Mouse (Mus musculus) left cerebral cortex, postnatal 36 days (tissue): Measurements from ENCODE around the gene Wfdc11. TPM values are rescaled to one million over a fixed set of nuclear protein-coding genes. Genes with fewer than 3 reads are reported as not detected.
"Not testable (repeated sequence)": the region's sequence is repeated elsewhere in the genome, so short reads cannot be mapped to it uniquely, and the experiment has no call there.

Experiments
- DNase-seq, 2 experiments: peaks; one replicate each; pipeline ENCODE4 v3.0.0; 2021 to 2022; ENCODE audit warnings: low spot score in 2 of 2, mixed read lengths in 1 of 2
- intact Hi-C: fragments of 180-260 bp; cut with DNase I; formaldehyde crosslinking; loops from one replicate; pipeline ENCODE4 v1.15.1; 2025
- total RNA-seq, 2 experiments: library from RNA; stranded (reverse); gene quantifications; 2 replicates each; pipeline ENCODE4 v1.2.3; 2021

Wfdc11 gene
- total RNA-seq, 2 experiments from 2014 or later, result not detected

GRCm38 (mm10) chr2:164641881-164642673 is 31.8 kb downstream of the Wfdc11 start:
- DNase-seq, result no peak
- intact Hi-C loops, result no loop called here

- DNase-seq, result no peak
- intact Hi-C loops, result no loop called here
Observed at GRCm38 (mm10) chr2:164641129-164641528, 32.8 kb downstream of the Wfdc11 start.

- intact Hi-C loops, result no loop called here
- no peak for DNase-seq
Observed at GRCm38 (mm10) chr2:164638696-164639095, 35.2 kb downstream of the Wfdc11 start, which contains the start of gene Wfdc16. TSS of gene Wfdc16 (minus strand) at chr2:164638796.

GRCm38 (mm10) chr2:164635266-164635665 is 38.6 kb downstream of the Wfdc11 start:
- intact Hi-C loops, result no loop called here
- DNase-seq, result no peak

GRCm38 (mm10) chr2:164621775-164622174 is 52.1 kb downstream of the Wfdc11 start:
- DNase-seq, result no peak
- intact Hi-C loops, result no loop called here

- DNase-seq, result no peak
- intact Hi-C loops, result no loop called here
Observed at GRCm38 (mm10) chr2:164619050-164619449, 54.8 kb downstream of the Wfdc11 start.

- DNase-seq, result no peak
- intact Hi-C loops, result no loop called here
Observed at GRCm38 (mm10) chr2:164615386-164615785, 58.5 kb downstream of the Wfdc11 start.

- intact Hi-C loops, DNase-seq: not testable (repeated sequence)
Observed at GRCm38 (mm10) chr2:164613471-164613870, 60.4 kb downstream of the Wfdc11 start, which contains the start of the genes Wfdc6b and Wfdc8. TSS of gene Wfdc6b (plus strand) at chr2:164613522. TSS of gene Wfdc8 (minus strand) at chr2:164613626.

Other genes with a start within 250 kb of the Wfdc11 start
- gene Sdc4, start 230.2 kb downstream of the Wfdc11 start, total RNA-seq, result 10 to 100 TPM; 98.5 TPM
- gene Sys1, start 217.1 kb downstream of the Wfdc11 start, total RNA-seq, result 10 to 100 TPM; 34.7 to 40.4 TPM
- 10 to 100 TPM in 1 of 2 experiments, 1 to 10 TPM in 1; 8.1 to 14.9 TPM for gene Gm20458, start 213.1 kb downstream of the Wfdc11 start, total RNA-seq
- gene Trp53tg5, start 200.4 kb downstream of the Wfdc11 start, total RNA-seq, result not detected
- gene Dbndd2, start 188.0 kb downstream of the Wfdc11 start, total RNA-seq, result 100 to 1,000 TPM; 112 to 126 TPM
- gene Pigt, start 176.6 kb downstream of the Wfdc11 start, total RNA-seq, result 10 to 100 TPM; 88.7 to 98.5 TPM
- not detected for gene Wfdc2, start 111.7 kb downstream of the Wfdc11 start, total RNA-seq
- gene Spint3, start 100.6 kb downstream of the Wfdc11 start, total RNA-seq, result not detected
- gene Wfdc6a, start 88.6 kb downstream of the Wfdc11 start, total RNA-seq, result not detected
- gene Eppin, start 80.5 kb downstream of the Wfdc11 start, total RNA-seq, result not detected
- not detected for gene Wfdc6b, start 60.6 kb downstream of the Wfdc11 start, total RNA-seq
- gene Wfdc8, start 60.5 kb downstream of the Wfdc11 start, total RNA-seq, result not detected
- not detected for gene Wfdc16, start 35.3 kb downstream of the Wfdc11 start, total RNA-seq
- gene Wfdc10, start 18.0 kb downstream of the Wfdc11 start, total RNA-seq, result not detected
- gene Wfdc9, start 17.5 kb downstream of the Wfdc11 start, total RNA-seq, result not detected
- not detected for gene Wfdc13, start 11.0 kb upstream of the Wfdc11 start, total RNA-seq
- gene Spint4, start 24.4 kb upstream of the Wfdc11 start, total RNA-seq, result not detected
- gene Spint5, start 41.2 kb upstream of the Wfdc11 start, total RNA-seq, result not detected
- gene Wfdc3, start 71.8 kb upstream of the Wfdc11 start, total RNA-seq, result 1 to 10 TPM; 1.2 to 2.4 TPM
- gene Dnttip1, start 71.9 kb upstream of the Wfdc11 start, total RNA-seq, result 10 to 100 TPM; 33.5 to 37.8 TPM
- 1 to 10 TPM in 1 of 2 experiments, under 1 TPM in 1; 0.57 to 1.3 TPM for gene Ube2c, start 95.8 kb upstream of the Wfdc11 start, total RNA-seq
- under 1 TPM in 1 of 2 experiments, not detected in 1; 0.96 TPM for gene Tnnc2, start 105.9 kb upstream of the Wfdc11 start, total RNA-seq
- gene Snx21, start 111.7 kb upstream of the Wfdc11 start, total RNA-seq, result 10 to 100 TPM; 54.9 to 59.5 TPM
- 10 to 100 TPM; 25.5 to 27.6 TPM for gene Acot8, start 130.8 kb upstream of the Wfdc11 start, total RNA-seq
- 1 to 10 TPM; 8.2 to 8.3 TPM for gene Zswim3, start 131.0 kb upstream of the Wfdc11 start, total RNA-seq
- 10 to 100 TPM; 22.0 to 22.8 TPM for gene Zswim1, start 148.6 kb upstream of the Wfdc11 start, total RNA-seq
- 1 to 10 TPM in 1 of 2 experiments, not detected in 1; 1.7 TPM for gene Spata25, start 154.4 kb upstream of the Wfdc11 start, total RNA-seq
- 100 to 1,000 TPM; 104 to 105 TPM for gene Ctsa, start 158.8 kb upstream of the Wfdc11 start, total RNA-seq
- gene Neurl2, start 159.4 kb upstream of the Wfdc11 start, total RNA-seq, result 1 to 10 TPM; 3.8 to 5.3 TPM
- gene Pltp, start 183.6 kb upstream of the Wfdc11 start, total RNA-seq, result 10 to 100 TPM; 81.9 to 86.4 TPM
- 10 to 100 TPM; 42.8 to 46.7 TPM for gene Pcif1, start 205.2 kb upstream of the Wfdc11 start, total RNA-seq
- gene Zfp335, start 237.7 kb upstream of the Wfdc11 start, total RNA-seq, result 10 to 100 TPM; 22.6 to 28.5 TPM